Mouse (Mus musculus): ENCODE measurements at regions not wholly inside any gene's neighbourhood (a gene's known extent, or its start where the extent isn't known, plus 50 kb on each side); places are given as distances from the start of the nearest gene placed in this dataset.

GRCm38 (mm10) chr6:31190628-31191373 is 207.7 kb upstream of the Mkln1 start:
- no peak for DNase-seq (ENCODE audit: low spot score)

- no peak for DNase-seq (ENCODE audit: low spot score)
These were observed 207.0 kb upstream of the Mkln1 start for GRCm38 (mm10) chr6:31191577-31191976.

DNA sequence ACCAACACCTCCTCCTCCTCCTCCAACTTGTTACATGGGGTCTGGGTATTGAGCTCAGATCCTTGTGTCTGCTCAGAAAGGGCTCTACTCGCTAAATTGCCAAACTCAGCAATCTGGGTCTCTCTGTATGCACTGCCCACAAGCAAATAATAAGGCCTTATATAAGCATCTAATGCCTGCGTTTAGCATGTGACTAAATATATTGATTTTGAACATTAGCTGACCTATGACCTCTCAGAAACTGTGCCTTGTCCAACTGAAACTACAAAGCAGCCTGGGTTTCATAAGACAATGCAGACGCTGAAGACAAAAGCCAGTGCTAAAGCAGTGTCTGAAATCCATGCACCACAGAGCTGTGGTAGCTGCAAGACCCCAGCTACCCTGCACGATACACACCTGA is 206.3 kb upstream of the Mkln1 start:
- no peak for DNase-seq (ENCODE audit: low spot score)

GRCm38 (mm10) chr6:31193202-31193601 is 205.3 kb upstream of the Mkln1 start:
- DNase-seq (ENCODE audit: low spot score): no peak

GRCm38 (mm10) chr6:31197631-31198338 is 200.8 kb upstream of the Mkln1 start:
- no peak for DNase-seq (ENCODE audit: low spot score)

DNA sequence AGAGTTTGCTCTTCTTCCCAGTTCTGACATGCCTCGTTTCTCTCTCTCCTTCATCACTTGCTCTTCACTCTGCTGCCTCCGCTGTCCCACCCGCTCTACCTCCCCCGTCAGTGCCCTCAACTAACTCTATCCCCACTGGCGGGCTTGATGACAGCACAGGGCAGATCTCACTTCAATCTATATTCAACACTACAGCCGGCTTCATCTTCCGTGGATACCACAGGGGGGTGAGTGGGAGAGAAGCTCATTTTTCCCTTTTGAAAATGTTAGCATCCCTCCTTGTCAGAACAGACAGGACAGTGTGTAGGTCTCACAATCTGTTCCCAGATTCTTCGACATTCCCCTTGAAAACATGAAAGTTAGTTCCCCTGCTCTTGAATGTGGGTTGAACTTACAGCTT is 200.2 kb upstream of the Mkln1 start:
- DNase-seq (ENCODE audit: low spot score): no peak

GRCm38 (mm10) chr6:31200705-31201104 is 197.8 kb upstream of the Mkln1 start:
- DNase-seq (ENCODE audit: low spot score): no peak

DNA sequence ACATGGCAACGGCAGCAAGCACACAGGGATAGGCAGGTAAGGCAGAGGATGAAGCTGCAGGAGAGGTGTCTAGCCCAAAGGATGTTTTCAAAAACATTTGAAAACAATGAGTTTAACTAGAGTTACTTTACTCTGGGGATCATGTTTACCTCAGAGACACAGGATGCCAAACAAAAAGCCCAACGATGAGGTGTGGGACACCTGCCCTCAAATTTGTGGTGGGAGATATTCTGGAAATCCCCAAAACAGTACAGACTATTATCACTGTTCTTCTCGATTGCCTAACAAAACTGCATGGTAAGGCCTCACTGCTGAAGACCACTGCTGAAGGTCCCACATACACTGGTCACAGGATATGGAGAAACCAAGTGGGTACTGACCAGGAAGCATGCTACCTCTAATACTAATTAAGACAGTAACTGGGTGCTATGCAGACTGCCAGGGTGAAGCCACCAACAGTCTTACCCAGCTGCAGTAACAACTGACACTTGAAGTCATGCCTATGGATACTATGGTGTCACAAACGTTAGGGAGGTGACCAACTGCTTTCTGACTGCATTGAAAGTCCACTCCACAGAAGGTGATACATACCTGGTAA is 197.1 kb upstream of the Mkln1 start:
- no peak for DNase-seq (ENCODE audit: low spot score)

- DNase-seq (ENCODE audit: low spot score): no peak
These were observed 195.9 kb upstream of the Mkln1 start for GRCm38 (mm10) chr6:31202594-31202993.

DNA sequence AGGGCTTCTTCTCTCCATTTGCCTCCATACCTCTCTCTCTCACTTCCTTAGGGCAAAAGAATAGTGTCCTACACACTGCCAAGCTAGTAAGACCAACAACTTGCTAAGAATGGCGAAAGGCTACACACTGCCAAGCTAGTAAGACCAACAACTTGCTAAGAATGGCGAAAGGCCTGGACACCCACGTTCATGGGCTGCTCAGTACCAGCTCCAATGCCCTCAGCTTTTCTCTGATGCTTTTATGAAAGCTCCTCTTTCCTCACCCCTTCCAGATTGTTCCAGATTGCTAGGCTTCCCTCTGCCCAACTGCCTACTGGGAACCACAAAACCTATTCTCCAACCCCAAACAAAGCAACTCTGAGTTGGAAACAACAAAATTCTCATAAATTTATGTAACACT is 194.1 kb upstream of the Mkln1 start:
- no peak for DNase-seq (ENCODE audit: low spot score)

- DNase-seq (ENCODE audit: low spot score): no peak
These were observed 193.7 kb upstream of the Mkln1 start for GRCm38 (mm10) chr6:31204839-31205238.

DNA sequence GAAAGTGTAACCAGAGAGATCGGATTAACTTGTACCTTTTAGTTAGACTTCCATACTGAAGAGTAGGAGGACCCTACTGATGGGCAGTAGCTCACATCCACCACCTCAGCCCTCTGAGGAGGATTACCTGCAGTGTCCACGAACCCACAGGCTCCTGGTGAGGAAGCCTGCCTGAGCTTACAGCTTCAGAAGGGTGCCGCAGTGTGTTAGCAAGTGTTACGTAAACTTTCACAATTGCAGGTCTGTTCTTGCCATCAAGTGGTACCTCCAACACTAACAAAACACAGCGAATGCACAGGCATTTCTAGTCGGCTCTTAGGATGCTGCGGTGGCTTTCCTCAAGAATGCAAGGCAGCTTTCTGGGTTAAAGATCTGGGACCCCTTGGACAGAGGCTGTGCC is 192.4 kb upstream of the Mkln1 start:
- no peak for DNase-seq (ENCODE audit: low spot score)

DNA sequence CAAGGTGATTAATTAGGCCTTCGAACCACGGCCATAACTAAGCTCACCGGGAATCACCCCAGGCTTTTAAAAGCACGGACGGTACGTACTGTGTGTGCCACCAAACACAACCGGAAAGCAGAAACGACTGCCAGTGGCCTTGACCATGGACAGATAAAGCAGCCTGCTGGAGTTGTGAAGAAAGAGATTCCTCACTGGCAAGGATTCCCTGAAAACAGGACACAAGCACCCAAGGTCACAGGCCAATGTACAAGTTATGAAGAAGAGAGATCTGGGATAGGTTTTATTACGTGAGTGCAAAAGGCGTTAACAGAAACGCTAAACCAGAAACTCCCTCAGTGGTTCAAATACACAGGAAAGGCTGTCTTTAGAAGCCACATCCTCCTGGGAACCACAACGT is 191.3 kb upstream of the Mkln1 start:
- no peak for DNase-seq (ENCODE audit: low spot score)

DNA sequence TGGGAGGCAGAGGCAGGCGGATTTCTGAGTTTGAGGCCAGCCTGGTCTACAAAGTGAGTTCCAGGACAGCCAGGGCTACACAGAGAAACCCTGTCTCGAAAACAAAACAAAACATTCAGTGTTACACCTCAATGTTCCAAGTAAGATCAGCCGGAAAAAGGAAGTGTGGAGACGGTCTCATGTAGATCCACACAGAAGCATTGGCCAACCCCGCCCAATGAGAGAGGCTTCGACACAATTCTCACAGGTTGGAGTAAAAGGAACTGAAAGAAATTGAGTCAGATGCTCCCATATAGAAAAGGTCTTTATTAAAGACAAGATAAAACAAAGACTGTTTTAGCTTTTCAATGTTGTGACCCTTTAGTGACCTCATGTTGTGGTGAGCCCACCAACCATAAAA is 190.3 kb upstream of the Mkln1 start:
- no peak for DNase-seq (ENCODE audit: low spot score)

DNA sequence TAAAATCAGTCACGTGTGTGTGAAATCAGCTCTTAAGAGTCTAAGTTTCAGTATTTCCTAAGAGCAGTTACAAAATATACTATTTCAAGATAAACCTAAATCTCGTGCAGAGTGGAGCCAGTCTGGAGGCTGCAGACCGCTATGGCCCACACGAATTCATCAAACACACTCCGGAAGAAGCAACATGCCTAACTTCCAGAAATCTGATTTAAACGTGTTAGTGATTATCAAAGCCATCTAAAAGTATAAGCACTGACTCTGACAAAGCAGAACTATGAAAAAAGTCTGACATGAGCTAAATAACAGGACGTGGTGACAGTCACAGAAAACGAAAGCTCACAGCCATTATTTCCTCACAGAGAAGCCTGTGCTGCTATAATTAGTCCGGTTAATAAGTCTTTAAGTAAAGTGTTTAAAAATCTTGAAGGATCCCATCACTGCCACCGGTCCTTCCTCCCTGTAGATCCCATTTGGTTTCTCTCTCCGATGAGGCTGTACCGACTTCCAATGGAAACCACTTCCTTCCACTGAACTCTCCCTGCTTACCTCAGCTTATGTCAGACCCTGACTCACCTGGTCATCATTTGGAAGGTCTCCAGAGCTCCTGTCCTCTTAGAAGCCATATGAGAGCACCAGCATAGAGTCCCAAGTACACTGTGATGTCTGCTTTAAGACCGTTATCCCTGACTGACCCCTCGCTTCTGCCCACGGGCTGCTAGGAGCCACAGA is 189.0 kb upstream of the Mkln1 start:
- no peak for DNase-seq (ENCODE audit: low spot score)

- DNase-seq (ENCODE audit: low spot score): no peak
These were observed 188.3 kb upstream of the Mkln1 start for GRCm38 (mm10) chr6:31210209-31210714.

DNA sequence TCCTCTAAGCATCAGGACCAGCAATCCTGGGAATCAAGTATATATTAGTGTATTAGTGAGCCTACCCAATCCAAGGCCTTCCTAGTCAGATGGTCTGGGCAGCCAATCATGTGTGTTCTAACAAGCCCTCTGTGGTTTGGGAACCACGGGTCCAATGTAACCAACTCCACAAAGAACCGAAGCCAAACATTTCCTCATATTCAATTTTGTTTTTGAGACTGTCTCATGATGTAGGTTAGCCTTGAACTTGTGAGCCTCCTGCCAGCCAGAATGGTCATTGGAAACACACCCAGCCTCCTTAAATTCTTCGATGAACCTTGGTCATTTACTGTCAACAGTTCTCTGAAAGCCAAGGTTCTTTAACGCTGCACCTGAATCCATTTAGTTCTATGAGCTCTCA is 187.4 kb upstream of the Mkln1 start:
- DNase-seq (ENCODE audit: low spot score): no peak

DNA sequence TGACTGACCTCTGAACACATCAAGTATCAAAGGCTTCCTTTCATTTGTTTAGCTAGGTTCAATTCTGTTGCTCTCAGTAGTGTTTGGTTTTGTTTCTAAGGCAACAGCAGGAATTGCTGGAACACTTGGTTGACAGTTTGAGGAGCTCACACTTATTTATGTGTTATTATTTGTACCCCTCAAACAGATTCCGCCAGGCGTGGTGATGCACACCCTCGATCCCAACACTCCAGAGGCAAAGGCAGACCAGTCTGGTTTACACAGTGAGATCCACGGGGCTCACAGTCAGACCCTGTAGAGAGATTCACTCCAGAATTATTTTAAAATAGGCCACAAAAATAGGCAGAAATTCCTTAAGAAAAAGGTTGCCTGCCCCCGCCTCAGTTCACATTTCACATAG is 186.9 kb upstream of the Mkln1 start:
- DNase-seq (ENCODE audit: low spot score): no peak

DNA sequence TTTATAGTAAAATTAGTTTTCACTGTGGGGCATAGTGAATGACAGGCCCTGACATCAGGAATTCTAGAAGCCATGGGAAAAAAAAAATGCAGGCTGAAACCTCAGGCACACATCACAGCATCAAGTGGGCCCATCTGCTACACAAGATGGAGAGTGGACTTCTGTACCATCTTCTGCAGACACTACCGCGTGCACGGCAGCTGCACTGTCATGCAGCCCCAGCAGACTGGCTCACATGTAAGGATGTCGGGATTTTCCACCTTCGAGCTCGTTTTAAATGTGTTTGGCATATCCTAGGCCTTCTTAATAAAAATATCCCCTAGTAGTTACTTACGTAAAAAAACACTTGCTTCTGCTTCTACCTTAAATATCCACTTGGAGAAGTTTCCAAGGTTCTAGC is 186.5 kb upstream of the Mkln1 start:
- DNase-seq (ENCODE audit: low spot score): no peak

DNA sequence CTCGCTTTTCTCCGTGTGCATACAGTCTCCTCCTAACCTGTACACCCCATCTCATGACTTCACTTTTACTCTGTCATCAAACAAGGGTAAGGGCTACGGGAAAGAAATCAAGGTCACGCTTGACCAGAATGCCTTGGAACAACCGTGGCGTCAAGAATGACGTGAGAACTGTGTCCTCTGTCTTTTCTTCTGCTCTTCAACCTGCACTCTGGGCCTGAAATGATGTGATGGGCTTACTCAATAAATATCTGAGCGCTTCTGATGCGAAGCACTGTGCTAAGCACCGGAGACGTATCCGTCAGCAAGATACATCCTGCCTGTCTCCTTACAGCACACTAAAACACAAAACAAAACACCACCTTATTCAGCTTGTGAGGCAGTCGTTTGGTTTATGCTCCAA is 185.8 kb upstream of the Mkln1 start:
- DNase-seq (ENCODE audit: low spot score): no peak

DNA sequence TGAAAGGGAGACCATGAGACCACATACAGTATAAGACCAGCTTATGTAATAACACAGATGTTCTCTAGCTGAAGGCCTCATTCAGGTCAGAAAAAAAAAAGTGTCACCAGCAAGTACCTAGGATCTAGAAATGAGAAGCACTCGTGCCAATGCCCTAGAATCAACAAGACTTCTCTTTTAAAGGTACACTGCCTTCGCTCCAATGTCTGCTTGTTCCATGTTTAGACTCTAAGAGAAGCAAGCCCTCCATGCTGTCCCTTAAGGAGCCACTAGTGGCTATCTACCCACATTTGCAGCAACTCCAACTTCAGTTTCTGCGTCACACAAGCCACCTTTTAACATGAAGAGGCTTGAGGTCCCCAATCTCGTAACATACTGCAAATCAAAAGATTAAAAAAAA is 185.4 kb upstream of the Mkln1 start:
- DNase-seq (ENCODE audit: low spot score): no peak

DNA sequence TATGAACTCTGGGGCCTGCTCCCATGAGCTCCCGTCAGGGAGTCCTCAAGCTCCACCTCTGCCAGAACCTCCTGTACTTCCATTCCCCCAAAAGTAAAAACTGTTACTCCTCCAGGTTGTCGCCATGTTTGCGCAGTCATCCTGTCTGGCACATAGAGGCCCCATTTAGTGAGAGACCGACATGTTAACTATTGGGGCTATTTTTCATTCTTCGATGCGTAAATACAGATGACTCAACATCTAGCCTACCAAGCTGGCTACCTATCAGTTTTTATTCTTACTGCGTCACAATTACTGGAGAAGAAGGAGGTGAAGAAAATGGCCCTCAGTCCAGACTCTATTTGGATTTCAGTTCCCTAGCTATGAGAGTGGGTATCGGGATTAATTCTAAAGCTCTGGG is 182.9 kb upstream of the Mkln1 start:
- DNase-seq (ENCODE audit: low spot score): no peak

All from layer of hippocampus, adult 11-12 months (tissue).